Mouse (Mus musculus) thymus, postnatal 10 days (tissue): ENCODE results near the gene Cplx2.
A peak's percentile ranks its signal among the peaks of the same experiment; 100 is the strongest.

Experiments used
- DNase-seq, 2 experiments: peaks; one replicate each; pipeline ENCODE4 v3.0.0; 2021; ENCODE audit warnings: low spot score in 2 of 2

The Cplx2 gene

DNA sequence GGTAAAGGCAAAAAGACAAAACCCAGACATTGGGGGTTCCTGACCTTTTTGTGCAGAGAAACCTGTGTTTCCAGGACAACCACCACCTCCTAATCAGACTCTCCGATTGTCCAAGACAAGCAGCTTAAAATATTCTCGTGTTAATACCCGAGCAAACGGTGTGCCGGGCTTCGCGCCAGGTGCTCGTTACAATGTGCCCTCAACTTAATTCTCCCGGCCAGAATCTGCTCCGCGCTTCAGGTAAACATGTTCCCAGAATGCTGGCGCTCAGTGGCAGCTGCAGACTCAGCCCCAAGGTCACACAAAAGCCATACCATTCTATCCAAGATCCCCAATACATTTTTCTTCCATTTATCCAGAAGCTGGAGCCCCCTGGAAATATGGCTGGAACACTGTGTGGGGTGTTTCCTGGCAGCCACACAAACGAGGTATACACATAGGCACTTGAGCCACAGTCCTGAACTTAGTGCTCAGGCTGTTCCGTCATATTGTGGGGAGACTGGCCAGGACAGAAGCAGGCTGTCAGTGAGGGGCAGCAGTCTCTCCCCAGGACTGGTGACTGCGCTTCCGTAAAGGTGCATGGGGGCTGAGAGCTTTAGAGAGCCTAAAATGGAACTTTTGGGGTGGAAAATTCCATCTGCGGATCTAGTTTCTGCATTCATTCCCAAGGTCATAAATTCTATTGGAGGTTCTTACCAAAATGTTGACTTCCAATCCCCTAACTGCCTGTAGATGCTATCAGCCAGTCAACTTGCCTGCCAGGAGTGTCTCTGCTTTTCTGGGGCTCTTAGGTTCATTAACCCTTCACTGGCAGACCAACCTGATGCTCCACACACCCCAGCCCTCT is 32.3 kb downstream of the Cplx2 start:
- DNase-seq = no peak

DNA sequence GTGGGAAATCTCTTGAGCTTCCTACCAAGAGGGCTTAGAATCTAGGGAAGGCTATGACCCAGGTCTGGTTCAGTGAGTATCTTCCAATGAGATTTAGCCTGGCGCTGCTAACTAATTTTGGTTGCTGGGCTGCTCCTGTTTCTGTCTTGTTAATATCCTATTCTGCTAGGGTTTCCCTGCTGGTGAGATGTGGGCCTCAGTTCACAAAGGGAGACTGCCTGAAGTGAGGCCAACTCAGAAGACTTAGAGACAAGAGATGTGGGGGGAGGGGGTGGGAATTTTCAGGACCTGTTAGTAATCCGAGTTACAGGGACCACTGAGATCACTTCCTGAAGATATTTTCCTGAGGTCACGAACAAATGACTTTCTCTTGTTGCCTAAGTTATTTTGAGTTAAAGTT is 33.1 kb downstream of the Cplx2 start:
- DNase-seq = no peak

DNA sequence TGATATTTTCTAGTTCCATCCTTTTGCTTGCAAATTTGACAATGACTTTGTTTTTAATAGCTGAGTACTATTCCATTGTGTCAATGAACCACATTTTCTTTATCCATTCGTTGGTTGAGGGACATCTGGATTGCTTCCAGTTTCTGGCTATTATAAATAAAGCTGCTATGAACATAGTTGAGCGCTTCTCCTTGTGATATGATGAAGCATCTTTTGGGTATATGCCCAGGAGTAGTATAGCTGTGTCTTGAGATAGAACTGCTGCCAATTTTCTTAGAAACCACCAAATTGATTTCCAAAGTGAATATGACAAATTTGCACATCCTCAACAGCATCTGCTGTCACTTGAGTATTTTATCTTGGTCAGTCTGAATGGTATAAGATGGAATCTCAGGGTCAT is 34.7 kb downstream of the Cplx2 start:
- DNase-seq = no peak

DNA sequence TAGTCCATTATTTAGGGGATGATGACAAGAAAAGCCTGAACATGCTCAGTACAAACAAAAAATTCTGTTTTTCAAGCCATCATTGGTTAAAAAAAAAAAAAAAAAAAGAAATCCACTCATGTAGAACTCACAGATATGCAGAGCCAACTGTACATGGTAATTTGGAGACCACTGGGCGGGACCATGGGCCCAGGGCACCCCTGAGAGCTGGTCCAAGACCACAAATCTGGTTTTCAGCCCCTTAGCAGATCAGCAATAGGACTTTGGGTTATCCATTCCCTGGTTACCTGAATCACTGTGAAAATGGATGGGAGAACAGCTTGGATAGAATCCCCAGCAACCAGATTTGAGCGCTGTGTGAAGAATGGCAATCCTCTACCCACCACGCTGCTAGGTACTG is 40.5 kb downstream of the Cplx2 start:
- no peak for DNase-seq

DNA sequence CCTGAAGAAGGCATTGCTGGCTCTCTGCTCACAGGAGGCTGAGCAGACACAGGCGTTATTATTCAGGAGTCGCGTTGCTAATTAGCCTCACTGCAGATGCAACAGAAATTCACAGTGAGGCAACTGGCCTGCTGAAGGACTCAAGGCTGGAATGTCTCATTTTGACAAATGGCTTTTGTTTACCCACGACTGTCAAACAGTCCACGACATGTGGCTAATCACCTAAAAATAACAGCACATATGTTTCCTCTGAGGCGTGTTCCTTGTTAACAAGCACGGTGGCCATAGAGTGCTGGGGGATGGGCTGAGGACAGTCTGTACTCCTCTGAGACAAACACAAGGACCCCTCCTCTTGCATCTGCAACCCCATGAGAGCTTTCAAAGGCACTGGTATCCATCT is 41.1 kb downstream of the Cplx2 start:
- no peak for DNase-seq

DNA sequence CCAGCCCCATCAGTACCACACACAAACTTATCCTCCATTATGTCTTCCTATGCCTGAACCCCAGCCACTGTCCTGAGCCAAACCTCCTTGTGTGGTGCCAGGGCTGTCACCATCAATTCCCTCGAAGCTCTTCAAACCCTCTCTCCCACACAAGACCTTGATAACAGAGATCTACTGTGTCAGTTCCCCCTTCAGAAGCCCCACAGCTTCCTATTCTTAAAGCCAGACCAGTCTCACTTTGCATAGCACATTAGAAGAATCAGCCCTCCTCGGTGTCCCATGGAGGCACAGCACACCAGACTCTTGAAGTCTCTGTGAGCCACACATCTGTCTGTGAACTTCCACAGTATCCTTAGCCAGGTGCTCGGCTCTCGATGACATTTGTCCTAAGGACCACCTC is 41.6 kb downstream of the Cplx2 start:
- no peak for DNase-seq

DNA sequence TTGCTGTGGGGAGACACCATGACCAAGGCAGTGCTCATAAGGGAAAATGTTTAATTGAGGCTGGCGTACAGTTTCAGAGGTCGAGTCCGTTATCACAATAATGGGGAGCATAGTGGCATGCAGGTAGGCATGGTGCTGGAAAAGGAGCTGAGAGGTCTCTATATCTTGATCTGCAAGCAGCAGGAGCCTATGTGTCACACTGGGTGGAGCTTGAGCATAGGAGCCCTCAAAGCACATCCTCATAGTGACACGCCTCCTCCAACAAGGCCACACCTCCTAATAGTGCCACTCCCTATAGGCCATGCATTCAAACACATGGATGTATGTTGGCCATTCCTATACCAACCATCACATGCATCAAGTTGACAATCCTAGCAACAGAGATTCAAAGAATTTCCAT is 43.9 kb downstream of the Cplx2 start:
- DNase-seq = no peak

DNA sequence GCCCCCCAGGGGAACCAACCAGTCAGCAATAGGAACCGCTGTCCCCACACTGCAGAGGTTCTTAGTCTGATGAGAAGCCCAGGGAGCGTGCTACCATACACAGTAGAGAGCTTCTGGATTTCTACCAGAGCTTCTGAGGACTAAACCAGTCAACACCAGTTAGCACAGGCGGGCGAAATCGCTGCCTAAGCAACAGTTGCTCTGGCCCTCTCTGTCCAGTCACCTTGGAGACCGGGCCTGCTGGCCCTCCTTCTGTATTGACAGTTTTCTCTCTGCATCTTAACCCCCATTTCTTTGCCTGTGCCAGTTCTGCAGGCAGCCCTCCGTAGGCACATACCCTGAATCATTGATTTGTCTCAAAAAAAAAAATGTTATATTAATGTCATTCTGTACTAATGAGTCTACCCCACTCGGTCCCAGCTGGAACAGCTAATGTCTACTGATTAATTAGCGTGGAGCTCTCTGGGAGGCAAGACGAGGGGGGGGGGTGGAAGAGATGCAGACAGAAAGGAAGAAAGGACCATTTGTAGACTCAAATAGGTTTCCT is 47.7 kb downstream of the Cplx2 start:
- DNase-seq = no peak

DNA sequence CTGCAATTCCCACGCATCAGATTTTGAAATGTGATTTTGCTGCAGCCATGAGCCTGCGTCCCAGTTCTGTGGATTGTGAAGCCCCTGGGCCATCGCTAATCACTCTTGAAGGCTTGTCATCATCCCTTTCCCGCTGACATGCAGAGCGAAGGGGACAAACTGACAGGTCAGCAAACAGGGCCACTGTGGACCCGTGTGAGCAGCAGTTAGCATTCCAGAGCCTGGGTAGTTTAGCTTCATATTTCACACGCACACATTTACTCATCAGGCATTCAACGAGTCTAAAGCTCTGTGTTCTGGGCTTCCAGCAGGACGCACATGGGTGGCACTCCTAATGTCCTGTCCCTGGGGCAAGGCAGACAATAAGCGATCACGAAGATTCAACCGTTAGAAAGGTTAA is 49.1 kb downstream of the Cplx2 start:
- DNase-seq = no peak

DNA sequence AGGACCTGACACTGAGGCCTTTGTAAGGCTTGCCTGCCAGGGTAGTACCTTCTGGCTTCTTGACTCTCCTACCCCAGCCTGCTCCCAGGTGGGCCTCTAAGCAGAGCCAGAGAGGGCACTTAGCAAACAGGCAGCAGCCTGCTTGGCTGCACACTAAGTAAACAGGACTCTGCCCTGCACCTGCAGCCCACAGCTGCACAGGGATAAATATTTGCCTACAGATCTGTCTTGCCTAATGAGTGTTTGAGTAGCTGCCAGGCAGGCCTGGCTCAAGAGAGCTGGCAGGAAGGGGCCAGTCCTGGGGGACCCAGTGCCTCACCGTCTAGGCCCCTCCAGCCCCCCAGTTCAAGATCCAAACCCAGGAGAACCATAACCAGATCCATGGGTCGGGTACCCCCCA is 54.1 kb downstream of the Cplx2 start:
- peak; percentile 26 to 33 for DNase-seq

DNA sequence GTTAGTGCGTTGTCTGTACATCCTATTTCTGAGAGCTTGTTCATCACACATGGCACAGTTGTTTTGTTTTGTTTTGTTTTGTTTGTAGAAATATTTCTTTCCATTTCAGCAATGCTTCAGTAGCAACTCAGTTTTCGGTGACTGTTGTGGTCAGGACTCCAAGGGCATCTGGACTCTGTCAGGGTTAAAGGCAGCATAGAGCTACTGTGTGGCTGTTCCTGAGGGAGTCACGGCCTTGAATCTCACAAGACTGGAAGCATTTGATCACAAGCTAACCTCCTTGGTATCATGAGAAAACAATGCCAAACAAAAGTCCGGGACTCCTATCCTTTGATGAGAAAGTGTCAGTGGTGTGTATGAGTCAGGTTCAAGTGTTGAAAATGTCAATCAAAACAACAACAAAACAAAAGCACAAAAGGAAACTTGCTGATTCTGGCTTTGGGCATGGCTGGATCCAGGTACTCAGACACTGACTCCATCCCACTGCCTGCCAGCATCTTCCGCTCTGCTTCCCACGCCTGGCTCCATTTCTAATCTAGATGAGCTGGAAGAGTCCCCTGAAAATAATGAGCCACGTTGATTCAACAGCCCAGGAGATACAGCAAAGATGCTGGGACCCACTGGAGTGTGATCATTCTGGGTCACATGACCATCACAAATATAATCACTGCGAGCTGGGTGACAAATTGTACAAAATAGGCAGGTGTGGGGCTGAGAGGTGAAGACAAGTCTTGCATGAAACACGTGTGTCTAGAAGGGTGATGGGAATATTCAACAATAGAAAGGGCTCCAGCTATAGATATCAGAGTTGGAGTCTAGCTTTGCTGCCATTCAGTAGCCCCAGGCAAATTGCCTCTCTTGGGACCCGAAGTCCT is 55.9 kb downstream of the Cplx2 start:
- no peak for DNase-seq

DNA sequence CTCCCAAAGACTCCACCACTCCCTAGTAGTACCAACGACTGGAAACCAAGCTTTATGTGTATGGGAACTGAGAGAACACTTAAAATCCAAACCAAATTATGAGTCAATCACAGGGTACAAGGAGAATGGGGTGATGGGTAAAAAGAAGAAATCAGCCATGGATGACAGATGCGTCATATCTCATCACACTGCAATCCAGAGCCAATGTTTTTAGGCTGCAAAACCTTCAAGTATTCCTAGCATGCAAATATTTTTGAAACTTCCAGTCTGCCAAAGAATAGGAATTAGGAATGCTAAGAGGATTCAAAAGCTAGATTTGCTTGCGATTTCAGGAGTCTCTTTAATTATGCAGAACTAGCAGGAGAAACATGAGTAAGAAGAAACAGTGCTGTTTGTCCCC is 57.6 kb downstream of the Cplx2 start:
- no peak for DNase-seq

DNA sequence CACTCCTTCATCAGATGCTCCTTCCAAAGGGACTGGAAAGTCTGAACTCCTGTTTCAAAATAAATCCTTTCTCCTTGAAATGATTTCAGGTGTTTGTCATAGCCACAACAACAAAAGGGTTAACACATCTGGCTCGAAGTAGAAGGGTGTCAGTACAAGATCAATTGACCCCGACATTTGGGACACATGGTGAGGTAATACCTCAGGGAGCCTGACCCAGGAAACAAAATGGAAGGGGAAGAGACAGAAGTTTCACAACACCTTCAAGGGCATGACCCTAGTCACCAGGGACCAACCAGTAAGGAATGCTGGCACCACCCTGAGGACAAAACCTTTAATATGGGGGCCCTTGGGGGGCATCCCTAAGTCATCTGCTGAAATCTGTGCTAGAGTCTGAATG is 58.9 kb downstream of the Cplx2 start:
- DNase-seq = no peak

DNA sequence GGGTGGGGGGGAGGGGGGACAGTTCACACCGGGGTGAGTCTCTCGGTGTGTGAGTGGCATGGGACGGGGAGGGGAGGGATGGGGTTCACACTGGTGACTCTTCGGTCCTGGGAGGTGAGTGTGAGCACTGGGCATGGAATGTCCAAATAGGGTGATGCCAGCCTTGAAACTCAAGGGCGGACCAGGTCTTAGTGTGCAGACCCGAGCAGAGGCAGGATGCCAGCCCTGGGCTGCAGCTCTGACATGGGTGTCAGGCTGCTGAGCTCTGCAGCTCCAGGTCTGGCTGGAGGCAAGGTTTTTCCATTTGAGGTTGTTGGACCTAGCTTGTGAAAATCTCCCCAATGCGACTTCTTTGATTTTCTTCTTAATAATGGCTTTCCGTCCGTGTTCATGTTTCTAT is 60.0 kb downstream of the Cplx2 start:
- no peak for DNase-seq
